Mouse (Mus musculus) embryonic facial prominence, embryonic 10.5 days (tissue): ENCODE data around the gene Fetub. TPM values are rescaled to one million over a fixed set of nuclear protein-coding genes. Genes with fewer than 3 reads are reported as not detected.

Experiments used
- DNase-seq: peaks from one replicate; pipeline ENCODE4 v3.0.0-alpha.2; 2017; ENCODE audit warnings: low spot score
- H3K27ac ChIP-seq: fragments of 300-500 bp; sonication (generic); replicated peaks from 2 replicates; pipeline ENCODE4 v1.5.1; 2016; ENCODE audit warnings: mild to moderate bottlenecking
- H3K27me3 ChIP-seq: fragments of 300-500 bp; sonication (generic); replicated peaks from 2 replicates; pipeline ENCODE4 v1.6.1; 2016; ENCODE audit warnings: low read depth, mild to moderate bottlenecking; ENCODE audit not compliant: poor library complexity, severe bottlenecking
- H3K36me3 ChIP-seq: fragments of 300-500 bp; sonication (generic); replicated peaks from 2 replicates; pipeline ENCODE4 v1.6.1; 2016; ENCODE audit warnings: mild to moderate bottlenecking, moderate library complexity
- H3K4me1 ChIP-seq: fragments of 300-500 bp; sonication (generic); 2 replicates; pipeline ENCODE4 v1.6.1; 2016
- H3K4me3 ChIP-seq: fragments of 300-500 bp; sonication (generic); 2 replicates; pipeline ENCODE4 v1.5.1; 2016; ENCODE audit warnings: mild to moderate bottlenecking, moderate library complexity
- H3K9me3 ChIP-seq: fragments of 300-500 bp; sonication (generic); 2 replicates; pipeline ENCODE4 v1.6.1; 2016; ENCODE audit warnings: mild to moderate bottlenecking
- WGBS: fragments of 180-500 bp; shearing (Covaris S2); methylation state at CpG from one replicate; pipeline ENCODE4 v1.1.7; 2016; 5-methylcytosine and 5-hydroxymethylcytosine counted together
- polyA plus RNA-seq: library from polyadenylated mRNA; unstranded; fragments of >200 nt; fragmentation: Nextera tagmentation; extraction: Ambion mirVana; gene quantifications from 2 replicates; pipeline ENCODE4 v1.2.1, GENCODE M21; 2016

Gene Fetub
- not detected in 2 replicates for polyA plus RNA-seq

DNA sequence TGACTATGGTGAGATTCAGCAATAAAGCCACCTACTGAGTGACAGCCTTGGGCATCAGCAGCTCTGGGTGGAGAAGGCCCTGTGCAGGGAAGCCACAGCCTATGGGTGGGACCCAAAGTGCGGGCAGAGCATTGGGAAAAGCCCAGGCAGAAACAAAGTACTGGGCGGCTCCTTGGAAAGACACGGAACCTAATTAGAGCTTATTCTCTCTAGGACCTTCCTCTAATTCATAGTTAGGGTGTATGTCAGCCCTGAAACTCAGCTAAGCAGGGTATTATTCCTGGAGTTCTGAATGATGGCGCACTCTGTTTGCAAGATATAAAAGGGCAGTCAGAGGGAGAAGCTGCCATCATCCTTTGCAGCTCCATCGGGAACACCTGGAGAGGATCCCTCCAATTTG is at the start of gene Fetub:
TSS of gene Fetub (plus strand) at position 301 of the 400 bp plus-strand sequence.
- Histone ChIP-seq H3K4me3 (no peak within 1 kb of the TSS; the same call in 1 of the 2 replicates), H3K27me3 (no peaks in the 10 kb centered on the region), H3K9me3 (no peaks in the 10 kb centered on the region), H3K36me3 (no peaks in the 10 kb centered on the region), H3K4me1 (peaks cover 15% of the 10 kb centered on the region), H3K27ac (peak within 1 kb of the TSS; percentile 21)
- WGBS = 90% methylated on average over 5 of the region's 5 CpGs
- DNase-seq = no peak

- H3K9me3 ChIP-seq = no peaks in the 10 kb centered on the region
- no peak for DNase-seq
- H3K27me3 ChIP-seq = no peaks in the 10 kb centered on the region
- H3K27ac ChIP-seq = no peak overlapping the region
- H3K4me3 ChIP-seq = no peak overlapping the region
- H3K4me1 ChIP-seq = 0 out of 2 replicates have a peak, but pooled peaks cover 2% of the 10 kb centered on the region
- 95% methylated on average over 8 of the region's 8 CpGs for WGBS
- peaks cover 66% of the 10 kb centered on the region for H3K36me3 ChIP-seq
These were observed 45.7 kb upstream of the Fetub start for GRCm38 (mm10) chr16:22872397-22872796.

DNA sequence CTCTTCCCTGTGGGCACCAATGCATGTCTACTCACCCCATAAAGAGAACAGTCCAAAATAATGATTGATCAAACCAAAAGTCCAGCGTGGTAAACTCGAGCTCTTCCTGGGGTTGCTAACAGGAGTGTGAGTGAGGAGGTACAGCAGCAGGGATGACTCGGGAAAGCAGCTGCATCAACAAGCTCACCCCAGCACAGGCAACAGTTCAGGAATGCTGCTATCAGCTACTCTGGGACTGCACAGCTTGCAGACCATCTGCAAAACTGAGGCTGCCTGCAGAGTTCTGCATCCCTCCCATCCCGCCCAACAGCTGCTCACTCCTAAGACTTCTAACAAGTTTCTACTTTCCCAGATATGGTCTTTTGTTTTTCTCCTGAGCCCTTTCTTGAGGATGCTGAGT is 44.8 kb upstream of the Fetub start:
- Histone ChIP-seq H3K4me3 (no peak overlapping the region), H3K27ac (no peak overlapping the region), H3K27me3 (no peaks in the 10 kb centered on the region), H3K36me3 (peaks cover 56% of the 10 kb centered on the region), H3K4me1 (0 out of 2 replicates have a peak, but pooled peaks cover 2% of the 10 kb centered on the region), H3K9me3 (no peaks in the 10 kb centered on the region)
- DNase-seq = no peak
- 80% methylated on average over 4 of the region's 4 CpGs for WGBS

DNA sequence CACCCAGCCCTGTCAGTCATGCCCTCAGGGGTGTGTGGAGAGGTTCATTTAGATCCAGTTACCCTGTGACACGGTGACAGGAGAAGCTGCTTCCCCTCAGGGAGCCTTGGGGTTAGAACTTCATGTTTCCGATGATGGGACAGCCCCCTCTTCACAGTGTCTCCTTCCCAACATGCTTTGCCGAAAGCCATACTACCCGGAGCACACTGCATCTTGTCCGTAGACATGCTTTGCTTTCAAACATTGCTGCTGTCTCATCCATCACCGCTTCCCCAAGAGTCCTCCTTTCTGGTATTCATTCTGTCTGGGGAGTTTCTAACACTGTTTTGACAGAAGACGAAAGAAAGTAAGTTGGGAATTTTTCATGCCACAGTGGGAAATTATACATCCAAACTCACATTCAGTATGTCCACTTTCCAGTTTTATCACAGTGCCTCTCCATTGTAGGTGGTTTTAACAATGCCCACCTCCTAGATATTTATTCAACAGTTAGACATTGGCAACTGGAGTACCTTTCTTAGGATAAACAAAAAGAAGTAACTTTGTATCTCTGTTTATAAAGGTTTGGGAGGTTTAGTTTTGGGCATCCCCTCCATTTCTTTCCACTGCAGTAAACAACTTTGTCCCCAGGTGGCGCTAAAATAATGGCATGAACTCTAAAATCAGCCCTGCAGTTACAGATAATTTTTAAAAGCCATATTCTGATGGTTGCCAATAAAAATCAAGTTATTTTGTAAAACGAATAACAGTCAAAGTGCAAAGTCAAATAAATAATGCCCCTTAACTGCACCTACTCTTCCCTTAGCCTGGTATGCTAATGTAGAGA is 41.7 kb upstream of the Fetub start:
- H3K9me3 ChIP-seq = no peaks in the 10 kb centered on the region
- no peak for DNase-seq
- no peak overlapping the region for H3K27ac ChIP-seq
- 42% methylated on average over 9 of the region's 9 CpGs for WGBS
- H3K27me3 ChIP-seq = 0 out of 2 replicates have a peak, but pooled peaks cover 7% of the 10 kb centered on the region
- no peak overlapping the region for H3K4me3 ChIP-seq
- peaks cover 26% of the 10 kb centered on the region for H3K36me3 ChIP-seq
- peaks cover 22% of the 10 kb centered on the region for H3K4me1 ChIP-seq

DNA sequence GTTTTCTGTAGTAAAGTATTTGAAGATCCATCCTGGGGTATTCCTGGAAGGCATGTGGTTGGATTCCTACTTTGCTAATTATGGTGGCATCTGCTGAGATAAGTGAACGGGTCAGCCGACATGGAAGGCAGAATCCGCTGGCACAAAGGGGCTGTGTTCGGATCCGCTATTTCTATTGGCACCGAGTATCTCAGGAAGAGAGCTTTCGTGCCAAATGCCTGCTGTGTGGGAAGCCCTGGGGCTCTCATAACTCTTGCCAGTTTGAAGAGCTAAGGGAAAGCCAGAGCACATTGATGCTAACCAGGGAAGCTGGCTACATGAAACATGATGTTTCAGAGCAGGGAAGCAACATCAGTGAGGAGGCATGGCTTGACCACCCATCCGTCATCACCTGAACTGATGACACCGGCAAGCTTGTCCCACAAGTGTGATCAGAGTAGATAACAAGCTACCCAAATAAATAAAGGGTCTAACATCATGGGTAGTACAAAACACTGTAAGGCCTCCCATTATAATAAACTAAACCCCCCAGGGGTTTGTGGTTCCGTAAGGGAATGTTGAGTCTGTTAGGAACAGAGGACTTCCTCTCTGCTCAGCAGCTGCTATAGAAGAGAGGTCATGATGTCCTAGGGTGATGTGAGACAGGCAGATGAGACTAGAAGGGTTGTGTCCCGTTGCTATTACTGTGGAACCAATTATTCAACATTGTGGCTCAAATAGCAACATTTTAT is 40.3 kb upstream of the Fetub start:
- no peak overlapping the region for H3K4me3 ChIP-seq
- WGBS = 82% methylated on average over 11 of the region's 11 CpGs
- H3K9me3 ChIP-seq = no peaks in the 10 kb centered on the region
- peaks cover 29% of the 10 kb centered on the region for H3K4me1 ChIP-seq
- DNase-seq = no peak
- no peak overlapping the region for H3K27ac ChIP-seq
- peaks cover 14% of the 10 kb centered on the region for H3K27me3 ChIP-seq
- H3K36me3 ChIP-seq = peaks cover 12% of the 10 kb centered on the region

DNA sequence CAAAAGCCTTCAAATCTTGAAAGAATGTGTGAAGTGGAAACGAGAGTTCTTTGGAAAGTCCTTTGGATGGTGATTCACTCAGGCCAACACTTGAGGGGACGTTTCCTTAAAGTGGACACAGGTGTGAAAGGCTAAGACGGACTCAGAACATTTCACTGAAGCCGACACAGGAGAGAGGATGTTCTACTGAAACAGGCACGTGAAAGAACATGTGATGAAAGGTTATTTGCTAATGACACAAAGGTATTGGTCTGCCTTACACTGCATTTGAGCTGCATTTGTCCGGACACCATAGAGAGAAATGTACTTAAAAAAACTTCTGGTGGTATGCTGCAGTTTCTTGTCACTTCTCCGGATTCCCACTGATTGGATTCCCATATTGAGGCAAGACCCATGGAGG is 39.4 kb upstream of the Fetub start:
- H3K27ac ChIP-seq = no peak overlapping the region
- H3K4me1 ChIP-seq = peaks cover 29% of the 10 kb centered on the region
- H3K27me3 ChIP-seq = peaks cover 14% of the 10 kb centered on the region
- WGBS = 81% methylated on average over 7 of the region's 7 CpGs
- H3K4me3 ChIP-seq = no peak overlapping the region
- H3K36me3 ChIP-seq = peaks cover 3% of the 10 kb centered on the region
- H3K9me3 ChIP-seq = no peaks in the 10 kb centered on the region
- no peak for DNase-seq

DNA sequence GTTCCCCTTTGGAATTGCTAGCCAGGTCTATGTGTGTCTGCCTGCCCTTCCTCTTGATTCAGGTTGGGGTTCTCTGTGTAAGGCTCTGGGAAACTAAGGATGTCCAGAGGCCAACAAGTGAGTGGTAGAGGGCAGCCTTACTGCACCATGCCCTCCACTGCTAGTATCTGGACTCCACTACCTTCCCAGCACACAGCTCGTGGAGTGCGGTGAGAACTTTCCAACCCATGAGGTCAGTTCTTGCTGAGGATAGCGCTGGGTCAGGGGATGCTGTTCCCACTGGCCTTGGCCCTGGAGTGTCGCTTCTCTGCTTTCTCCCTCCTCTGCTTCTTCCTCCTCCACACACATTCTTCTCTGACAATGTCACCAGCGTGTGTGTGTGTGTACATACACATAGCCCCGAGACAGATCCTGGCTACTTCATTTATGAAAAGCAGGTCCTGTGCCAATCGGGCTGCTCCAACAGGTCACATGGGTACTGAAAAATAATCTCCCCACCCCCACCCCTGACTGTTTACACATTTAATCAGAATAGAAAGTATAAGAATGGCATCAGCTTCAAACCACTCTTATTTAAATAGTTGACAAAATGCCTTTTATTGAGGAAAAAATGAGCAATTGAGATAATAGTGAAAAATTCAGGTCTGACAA is 38.1 kb upstream of the Fetub start:
- Histone ChIP-seq H3K36me3 (no peaks in the 10 kb centered on the region), H3K4me3 (no peak overlapping the region), H3K27ac (no peak overlapping the region), H3K9me3 (no peaks in the 10 kb centered on the region), H3K27me3 (peaks cover 14% of the 10 kb centered on the region), H3K4me1 (peaks cover 28% of the 10 kb centered on the region)
- 63% methylated on average over 7 of the region's 7 CpGs for WGBS
- DNase-seq = no peak

DNA sequence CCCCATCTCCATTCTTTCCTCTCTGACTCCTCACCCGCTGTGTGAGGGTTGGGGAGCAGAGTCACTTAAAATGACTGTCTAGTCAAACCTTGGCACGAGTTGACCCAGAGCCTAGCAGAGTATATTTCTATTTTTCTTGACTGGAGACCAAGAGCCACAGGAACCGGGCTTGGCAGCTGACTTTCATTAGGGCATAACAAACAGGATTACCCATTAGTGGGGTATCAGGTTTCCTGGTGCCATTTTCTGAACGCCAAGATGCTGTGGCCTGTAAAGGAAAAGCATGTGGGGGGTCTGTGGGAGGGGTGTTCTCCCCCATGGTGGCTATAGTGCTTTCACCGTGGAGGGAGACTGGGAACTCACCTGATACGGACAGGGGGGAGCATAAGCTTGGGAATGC is 37.2 kb upstream of the Fetub start:
- peak; percentile 71 for DNase-seq
- H3K4me1 ChIP-seq = peaks cover 33% of the 10 kb centered on the region
- no peaks in the 10 kb centered on the region for H3K36me3 ChIP-seq
- no peak overlapping the region for H3K4me3 ChIP-seq
- H3K27me3 ChIP-seq = peaks cover 14% of the 10 kb centered on the region
- WGBS = 6% methylated on average over 6 of the region's 6 CpGs
- no peaks in the 10 kb centered on the region for H3K9me3 ChIP-seq
- no peak overlapping the region; the same call in 1 of the 2 replicates for H3K27ac ChIP-seq

DNA sequence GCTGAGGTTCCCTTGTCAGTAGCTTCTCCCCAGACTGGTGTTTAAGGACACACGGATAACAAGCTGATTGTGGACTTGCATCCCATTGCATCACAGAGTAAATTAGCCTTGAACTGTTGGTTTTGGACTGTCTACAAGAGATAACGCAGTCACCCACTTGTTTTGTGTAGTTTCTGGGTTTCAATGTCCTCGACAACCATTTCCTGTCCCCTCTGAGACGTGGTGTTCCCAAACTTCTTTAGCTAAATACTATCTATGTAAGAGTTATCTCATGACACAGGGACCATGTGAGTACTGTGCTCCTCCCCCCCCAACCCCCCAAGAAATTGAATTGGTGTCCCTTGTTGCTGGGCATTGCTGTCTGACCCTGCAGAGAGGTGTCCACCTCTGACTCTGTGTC is 36.6 kb upstream of the Fetub start:
- peaks cover 33% of the 10 kb centered on the region for H3K4me1 ChIP-seq
- 66% methylated on average over 4 of the region's 4 CpGs for WGBS
- no peaks in the 10 kb centered on the region for H3K36me3 ChIP-seq
- H3K27me3 ChIP-seq = peaks cover 14% of the 10 kb centered on the region
- no peaks in the 10 kb centered on the region for H3K9me3 ChIP-seq
- no peak overlapping the region for H3K27ac ChIP-seq
- DNase-seq = no peak
- H3K4me3 ChIP-seq = no peak overlapping the region

- H3K36me3 ChIP-seq = no peaks in the 10 kb centered on the region
- DNase-seq = no peak
- H3K27ac ChIP-seq = no peak overlapping the region
- H3K4me3 ChIP-seq = no peak overlapping the region
- H3K4me1 ChIP-seq = peaks cover 33% of the 10 kb centered on the region
- 86% methylated on average over 5 of the region's 5 CpGs for WGBS
- H3K27me3 ChIP-seq = peaks cover 14% of the 10 kb centered on the region
- no peaks in the 10 kb centered on the region for H3K9me3 ChIP-seq
These were observed 34.7 kb upstream of the Fetub start for GRCm38 (mm10) chr16:22883441-22883840.

DNA sequence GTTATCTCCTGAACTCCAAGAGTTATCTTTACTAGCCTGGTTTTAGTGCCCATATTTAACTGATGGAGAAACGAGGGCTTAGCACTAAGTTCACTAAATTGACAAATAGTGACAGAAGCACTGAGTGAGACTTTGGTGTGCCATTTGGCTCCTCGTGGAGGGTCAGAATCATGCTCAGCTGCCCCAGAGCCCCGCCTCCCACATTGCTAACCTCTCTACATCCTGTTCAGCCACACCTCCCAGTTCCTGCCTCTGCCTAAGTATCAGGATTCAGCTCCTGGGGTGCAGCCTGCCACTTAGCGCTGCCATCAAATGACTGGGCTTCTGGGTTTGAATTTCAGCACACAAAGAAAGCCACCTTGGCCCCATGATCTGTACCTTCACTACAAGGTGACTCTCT is 32.8 kb upstream of the Fetub start:
- H3K4me3 ChIP-seq = no peak overlapping the region
- no peaks in the 10 kb centered on the region for H3K36me3 ChIP-seq
- no peak overlapping the region for H3K27ac ChIP-seq
- 41% methylated on average over 4 of the region's 4 CpGs for WGBS
- peaks cover 6% of the 10 kb centered on the region for H3K27me3 ChIP-seq
- peaks cover 28% of the 10 kb centered on the region for H3K4me1 ChIP-seq
- H3K9me3 ChIP-seq = no peaks in the 10 kb centered on the region
- peak; percentile 13 for DNase-seq

DNA sequence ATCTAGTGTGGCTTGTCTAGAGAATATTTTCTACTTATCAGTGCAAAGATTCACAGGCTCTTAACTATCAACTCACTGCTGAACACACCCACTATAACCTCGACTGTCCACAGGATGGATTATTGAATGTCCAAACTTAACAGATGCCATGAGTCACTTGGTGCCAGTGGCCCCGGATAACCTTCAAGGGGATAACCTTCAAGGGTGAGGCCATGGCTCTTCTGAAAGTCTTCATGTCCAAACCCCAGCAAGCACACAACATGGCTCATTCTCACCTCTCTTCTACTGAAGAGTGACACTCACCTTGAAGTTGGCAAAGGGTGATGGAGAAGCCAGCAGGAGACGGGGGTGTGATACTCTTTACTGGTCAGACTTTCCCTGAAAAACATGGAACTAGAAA is 31.4 kb upstream of the Fetub start:
- no peak for DNase-seq

More for the DNA sequence above, 31.4 kb upstream of the Fetub start:
- 85% methylated on average over 3 of the region's 3 CpGs for WGBS
- peaks cover 4% of the 10 kb centered on the region for H3K27me3 ChIP-seq
- peaks cover 15% of the 10 kb centered on the region for H3K4me1 ChIP-seq
- H3K27ac ChIP-seq = no peak overlapping the region
- no peaks in the 10 kb centered on the region for H3K9me3 ChIP-seq
- H3K36me3 ChIP-seq = no peaks in the 10 kb centered on the region
- H3K4me3 ChIP-seq = no peak overlapping the region
